Mouse (Mus musculus) forebrain, embryonic 13.5 days (tissue): ENCODE data around the gene Fundc1. TPM values are rescaled to one million over a fixed set of nuclear protein-coding genes. Genes with fewer than 3 reads are reported as not detected.

ENCODE experiments used
- ATAC-seq: fragments of 200-750 bp; cut with Nextera tagmentation; 2 replicates; pipeline ENCODE4 v1.8.0; 2017
- H3K27ac ChIP-seq: fragments of 300-500 bp; sonication (generic); 2 replicates; pipeline ENCODE4 v1.5.1; 2015; ENCODE audit warnings: inconsistent platforms, mild to moderate bottlenecking, moderate library complexity
- H3K27me3 ChIP-seq: fragments of 300-500 bp; sonication (generic); 2 replicates; pipeline ENCODE4 v1.6.1; 2015; ENCODE audit warnings: mild to moderate bottlenecking, inconsistent platforms
- H3K36me3 ChIP-seq: fragments of 300-500 bp; sonication (generic); 2 replicates; pipeline ENCODE4 v1.6.1; 2015; ENCODE audit warnings: mild to moderate bottlenecking, inconsistent platforms; ENCODE audit not compliant: poor library complexity, severe bottlenecking
- H3K4me1 ChIP-seq: fragments of 300-500 bp; sonication (generic); 2 replicates; pipeline ENCODE4 v1.6.1; 2015; ENCODE audit warnings: inconsistent platforms
- H3K4me2 ChIP-seq: fragments of 300-500 bp; sonication (generic); 2 replicates; pipeline ENCODE4 v1.6.1; 2015; ENCODE audit warnings: inconsistent platforms, mild to moderate bottlenecking, moderate library complexity
- H3K4me3 ChIP-seq: fragments of 300-500 bp; sonication (generic); 2 replicates; pipeline ENCODE4 v1.5.1; 2015; ENCODE audit warnings: mild to moderate bottlenecking, inconsistent platforms
- H3K9ac ChIP-seq: fragments of 300-500 bp; sonication (generic); 2 replicates; pipeline ENCODE4 v1.6.1; 2015; ENCODE audit warnings: mild to moderate bottlenecking, inconsistent platforms
- H3K9me3 ChIP-seq: fragments of 300-500 bp; sonication (generic); replicated peaks from 2 replicates; pipeline ENCODE4 v1.6.1; 2016; ENCODE audit warnings: inconsistent platforms
- WGBS: fragments of 180-500 bp; shearing (Covaris S2); methylation state at CpG from one replicate; pipeline ENCODE4 v1.1.7; 2015; 5-methylcytosine and 5-hydroxymethylcytosine counted together
- polyA plus RNA-seq: library from polyadenylated mRNA; unstranded; fragments of >200 nt; fragmentation: Nextera tagmentation; extraction: Ambion mirVana; gene quantifications from 2 replicates; pipeline ENCODE4 v1.2.1, GENCODE M21; 2015

Gene Fundc1
- polyA plus RNA-seq, 1 experiment from 2014 or later = 69.3 TPM

- H3K9ac ChIP-seq = no peak overlapping the region
- 20% methylated on average over 6 of the region's 6 CpGs for WGBS
- peak; percentile 80; the same call in 1 of the 2 replicates for ATAC-seq
- H3K27me3 ChIP-seq = no peaks in the 10 kb centered on the region
- no peak overlapping the region for H3K4me2 ChIP-seq
- no peaks in the 10 kb centered on the region for H3K36me3 ChIP-seq
- no peaks in the 10 kb centered on the region for H3K9me3 ChIP-seq
- H3K27ac ChIP-seq = no peak overlapping the region
- H3K4me1 ChIP-seq = peaks cover 8% of the 10 kb centered on the region; the same call in 1 of the 2 replicates
- no peak overlapping the region for H3K4me3 ChIP-seq
Measured at GRCm38 (mm10) chrX:17547143-17547806, 24.9 kb downstream of the Fundc1 start.

- WGBS = 48% methylated on average over 2 of the region's 2 CpGs
- no peak overlapping the region for H3K9ac ChIP-seq
- no peak overlapping the region for H3K27ac ChIP-seq
- no peak overlapping the region for H3K4me3 ChIP-seq
- H3K4me2 ChIP-seq = no peak overlapping the region
- H3K9me3 ChIP-seq = no peaks in the 10 kb centered on the region
- peaks cover 8% of the 10 kb centered on the region; the same call in 1 of the 2 replicates for H3K4me1 ChIP-seq
- peak; percentile 41; the same call in 1 of the 2 replicates for ATAC-seq
- no peaks in the 10 kb centered on the region for H3K27me3 ChIP-seq
- no peaks in the 10 kb centered on the region for H3K36me3 ChIP-seq
Measured at GRCm38 (mm10) chrX:17544860-17545492, 27.1 kb downstream of the Fundc1 start.

GRCm38 (mm10) chrX:17537701-17538100 lies 34.4 kb downstream of the Fundc1 start:
- 88% methylated on average over 4 of the region's 4 CpGs for WGBS
- ATAC-seq = no peak
- Histone ChIP-seq H3K9ac (no peak overlapping the region), H3K36me3 (no peaks in the 10 kb centered on the region), H3K27me3 (no peaks in the 10 kb centered on the region), H3K27ac (no peak overlapping the region), H3K4me3 (no peak overlapping the region), H3K4me2 (no peak overlapping the region), H3K4me1 (no peaks in the 10 kb centered on the region), H3K9me3 (no peaks in the 10 kb centered on the region)

GRCm38 (mm10) chrX:17527008-17527407 lies 45.1 kb downstream of the Fundc1 start:
- no peaks in the 10 kb centered on the region for H3K36me3 ChIP-seq
- no peaks in the 10 kb centered on the region for H3K4me1 ChIP-seq
- no peak overlapping the region for H3K27ac ChIP-seq
- WGBS = 88% methylated on average over 2 of the region's 2 CpGs
- H3K4me3 ChIP-seq = no peak overlapping the region
- H3K27me3 ChIP-seq = no peaks in the 10 kb centered on the region
- no peaks in the 10 kb centered on the region for H3K9me3 ChIP-seq
- H3K9ac ChIP-seq = no peak overlapping the region
- no peak for ATAC-seq
- H3K4me2 ChIP-seq = no peak overlapping the region

GRCm38 (mm10) chrX:17521221-17521716 lies 50.9 kb downstream of the Fundc1 start:
- no peaks in the 10 kb centered on the region for H3K36me3 ChIP-seq
- WGBS = 4% methylated on average over 3 of the region's 3 CpGs

GRCm38 (mm10) chrX:17520086-17520485 lies 52.0 kb downstream of the Fundc1 start:
- no peak overlapping the region for H3K9ac ChIP-seq
- no peak for ATAC-seq

More at GRCm38 (mm10) chrX:17521221-17521716, 50.9 kb downstream of the Fundc1 start:
- Histone ChIP-seq H3K27me3 (no peaks in the 10 kb centered on the region), H3K4me1 (0 out of 2 replicates have a peak, but pooled peaks cover 6% of the 10 kb centered on the region), H3K4me2 (no peak overlapping the region), H3K4me3 (no peak overlapping the region), H3K9ac (no peak overlapping the region), H3K27ac (no peak overlapping the region), H3K9me3 (no peaks in the 10 kb centered on the region)
- peak; percentile 68; the same call in 1 of the 2 replicates for ATAC-seq

GRCm38 (mm10) chrX:17514012-17514411 lies 58.1 kb downstream of the Fundc1 start:
- no peaks in the 10 kb centered on the region for H3K36me3 ChIP-seq
- H3K4me2 ChIP-seq = no peak overlapping the region
- 57% methylated on average over 3 of the region's 3 CpGs for WGBS
- ATAC-seq = no peak
- H3K9me3 ChIP-seq = no peaks in the 10 kb centered on the region
- H3K27ac ChIP-seq = no peak overlapping the region
- H3K9ac ChIP-seq = no peak overlapping the region
- no peak overlapping the region for H3K4me3 ChIP-seq
- no peaks in the 10 kb centered on the region for H3K27me3 ChIP-seq
- no peaks in the 10 kb centered on the region for H3K4me1 ChIP-seq

More at GRCm38 (mm10) chrX:17520086-17520485, 52.0 kb downstream of the Fundc1 start:
- no peak overlapping the region for H3K27ac ChIP-seq
- H3K27me3 ChIP-seq = no peaks in the 10 kb centered on the region
- 0 out of 2 replicates have a peak, but pooled peaks cover 6% of the 10 kb centered on the region for H3K4me1 ChIP-seq
- no peaks in the 10 kb centered on the region for H3K36me3 ChIP-seq
- no peak overlapping the region for H3K4me3 ChIP-seq
- H3K9me3 ChIP-seq = no peaks in the 10 kb centered on the region
- H3K4me2 ChIP-seq = no peak overlapping the region

- no peak for ATAC-seq
- no peaks in the 10 kb centered on the region for H3K27me3 ChIP-seq
- 58% methylated on average over 3 of the region's 3 CpGs for WGBS
Measured at GRCm38 (mm10) chrX:17512021-17512602, 60.0 kb downstream of the Fundc1 start.

More at GRCm38 (mm10) chrX:17512021-17512602, 60.0 kb downstream of the Fundc1 start:
- no peak overlapping the region for H3K9ac ChIP-seq
- H3K4me1 ChIP-seq = no peaks in the 10 kb centered on the region
- H3K36me3 ChIP-seq = no peaks in the 10 kb centered on the region
- no peak overlapping the region for H3K27ac ChIP-seq
- no peaks in the 10 kb centered on the region for H3K9me3 ChIP-seq
- no peak overlapping the region for H3K4me2 ChIP-seq
- H3K4me3 ChIP-seq = no peak overlapping the region
